ENCODE assay signal across 23 mouse cellular contexts in the genomic region with DNA sequence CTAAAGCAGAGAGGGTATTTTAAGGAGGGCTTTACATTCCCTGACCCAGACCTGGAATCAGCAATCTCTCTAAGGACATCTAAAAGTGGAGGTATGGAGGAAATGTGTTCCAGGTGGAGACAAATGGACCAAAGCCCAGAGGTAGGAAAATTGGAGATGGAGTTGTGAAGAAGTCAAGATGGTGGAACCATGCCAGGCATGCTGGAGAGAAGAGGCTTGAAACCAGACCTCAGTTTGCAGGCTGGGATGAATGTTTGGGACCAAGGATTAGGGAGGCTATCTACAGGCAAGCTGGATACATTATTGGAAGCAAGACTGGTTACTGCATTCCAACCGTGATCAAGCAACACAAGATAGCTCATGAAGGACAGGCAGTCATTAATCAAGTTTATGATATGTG.
A peak's percentile ranks its signal among the peaks of the same experiment; 100 is the strongest.
DNase-seq lines count a peak whose midpoint lies in the region; ATAC-seq and TF ChIP-seq lines count a peak whose summit lies in the region.
"Had no signal": no experiment of that assay in that cellular context is flagged by ENCODE, and none has a peak within 500 bp of the region (broad histone marks: within the 10 kb centered on the region; RNA-seq: fewer than 3 reads in every experiment).

No protein-coding gene starts in this region.

- TF ChIP-seq POLR2A in limb, embryonic 14.5 days (IDR thresholded peaks at IDR 0.05; ENCODE audit: borderline replicate concordance, extremely low read depth, insufficient read depth, insufficient read length) = no peak

- TF ChIP-seq CTCF in midbrain, postnatal 0 days (IDR thresholded peaks at IDR 0.05) = no peak

- H3K9me3 ChIP-seq in hindbrain, embryonic 10.5 days = no peaks in the 10 kb centered on the region
- no peaks in the 10 kb centered on the region for H3K9me3 ChIP-seq in hindbrain, embryonic 13.5 days
- no peaks in the 10 kb centered on the region for H3K9me3 ChIP-seq in midbrain, embryonic 10.5 days (replicated peaks)
- no peaks in the 10 kb centered on the region for H3K9me3 ChIP-seq in midbrain, postnatal 0 days (ENCODE audit: low read length)
- H3K9me3 ChIP-seq in limb, embryonic 14.5 days (ENCODE audit: control insufficient read depth, low read length) = no peaks in the 10 kb centered on the region
- H3K9me3 ChIP-seq in limb, embryonic 15.5 days = no peaks in the 10 kb centered on the region
- H3K9me3 ChIP-seq: embryonic facial prominence, embryonic 13.5 days; forebrain, embryonic 13.5 days; forebrain, embryonic 15.5 days had no signal

- 86% methylated on average over 1 of the region's 1 CpGs for WGBS in hindbrain, embryonic 10.5 days
- 91% methylated on average over 1 of the region's 1 CpGs for WGBS in hindbrain, embryonic 13.5 days
- WGBS in midbrain, embryonic 10.5 days = 92% methylated on average over 1 of the region's 1 CpGs
- 100% methylated on average over 1 of the region's 1 CpGs for WGBS in midbrain, postnatal 0 days
- WGBS in limb, embryonic 14.5 days = 52% methylated on average over 1 of the region's 1 CpGs
- WGBS in limb, embryonic 15.5 days = 60% methylated on average over 1 of the region's 1 CpGs

- no peak for DNase-seq in hindbrain, embryonic 10.5 days (ENCODE audit: low spot score)
- no peak for DNase-seq in midbrain, embryonic 10.5 days (ENCODE audit: low spot score)
- DNase-seq in midbrain, postnatal 0 days (ENCODE audit: low spot score) = no peak
- DNase-seq in limb, embryonic 14.5 days (ENCODE audit: low spot score) = peak; percentile 71
- no peak for DNase-seq in B cell, adult 2 months
- DNase-seq: adrenal gland, adult 8-10 months; adrenal gland, postnatal 14 days; adrenal gland, postnatal 36 days; cerebellum, adult 11-12 months; cerebellum, adult 2 months; cerebellum, adult 9-10 months; cerebellum, postnatal 10 days; cerebellum, postnatal 25 days; forebrain, postnatal 0 days had no signal

- peaks cover 42% of the 10 kb centered on the region for H3K4me1 ChIP-seq in hindbrain, embryonic 10.5 days (replicated peaks)
- 0 out of 2 replicates have a peak, but pooled peaks cover 4% of the 10 kb centered on the region for H3K4me1 ChIP-seq in hindbrain, embryonic 13.5 days (replicated peaks)
- H3K4me1 ChIP-seq in midbrain, embryonic 10.5 days = peaks cover 41% of the 10 kb centered on the region
- H3K4me1 ChIP-seq in midbrain, postnatal 0 days (ENCODE audit: insufficient read depth, low read length) = no peaks in the 10 kb centered on the region
- H3K4me1 ChIP-seq in limb, embryonic 14.5 days (ENCODE audit: control insufficient read depth, insufficient read depth, low read length) = peaks cover 4% of the 10 kb centered on the region; the same call in 1 of the 2 replicates
- peaks cover 7% of the 10 kb centered on the region for H3K4me1 ChIP-seq in limb, embryonic 15.5 days
- H3K4me1 ChIP-seq: embryonic facial prominence, embryonic 13.5 days had no signal

- no peaks in the 10 kb centered on the region for H3K36me3 ChIP-seq in hindbrain, embryonic 10.5 days
- no peaks in the 10 kb centered on the region for H3K36me3 ChIP-seq in hindbrain, embryonic 13.5 days
- H3K36me3 ChIP-seq in midbrain, embryonic 10.5 days = no peaks in the 10 kb centered on the region
- no peaks in the 10 kb centered on the region for H3K36me3 ChIP-seq in midbrain, postnatal 0 days (ENCODE audit: insufficient read depth, low read length)
- no peaks in the 10 kb centered on the region for H3K36me3 ChIP-seq in limb, embryonic 14.5 days (ENCODE audit: control insufficient read depth, insufficient read depth, low read length)
- H3K36me3 ChIP-seq in limb, embryonic 15.5 days = no peaks in the 10 kb centered on the region
- H3K36me3 ChIP-seq: embryonic facial prominence, embryonic 13.5 days; forebrain, embryonic 15.5 days; G1E had no signal

- no peak overlapping the region for H3K4me3 ChIP-seq in hindbrain, embryonic 10.5 days
- no peak overlapping the region for H3K4me3 ChIP-seq in hindbrain, embryonic 13.5 days
- no peak overlapping the region for H3K4me3 ChIP-seq in midbrain, embryonic 10.5 days
- no peak overlapping the region for H3K4me3 ChIP-seq in midbrain, postnatal 0 days (ENCODE audit: low read depth, low read length)
- no peak overlapping the region for H3K4me3 ChIP-seq in limb, embryonic 14.5 days (replicated peaks; ENCODE audit: low read length)
- no peak overlapping the region for H3K4me3 ChIP-seq in limb, embryonic 15.5 days
- H3K4me3 ChIP-seq: embryonic facial prominence, embryonic 13.5 days; forebrain, embryonic 13.5 days; forebrain, embryonic 15.5 days had no signal

- no peak for ATAC-seq in hindbrain, embryonic 13.5 days (ENCODE audit: low FRiP score)
- no peak for ATAC-seq in midbrain, postnatal 0 days (ENCODE audit: low FRiP score)
- peak; percentile 87; the same call in 1 of the 2 replicates for ATAC-seq in limb, embryonic 14.5 days (ENCODE audit: low FRiP score, low read depth)
- ATAC-seq in limb, embryonic 15.5 days (ENCODE audit: insufficient number of reproducible peaks, low FRiP score, low TSS enrichment, low read depth) = peak; percentile 44; the same call in 1 of the 2 replicates
- ATAC-seq: activated CD4-positive, CD25-positive, alpha-beta regulatory T cell, adult 4 months; CD4-positive, CD25-positive, alpha-beta regulatory T cell, adult 4 months; forebrain, embryonic 13.5 days; forebrain, embryonic 15.5 days; forebrain, postnatal 0 days; Patski had no signal

- no peaks in the 10 kb centered on the region for H3K27me3 ChIP-seq in hindbrain, embryonic 10.5 days (ENCODE audit: insufficient read depth, poor library complexity, severe bottlenecking)
- H3K27me3 ChIP-seq in hindbrain, embryonic 13.5 days = no peaks in the 10 kb centered on the region
- no peaks in the 10 kb centered on the region for H3K27me3 ChIP-seq in midbrain, embryonic 10.5 days (ENCODE audit: low read depth, poor library complexity, severe bottlenecking)
- no peaks in the 10 kb centered on the region for H3K27me3 ChIP-seq in midbrain, postnatal 0 days (ENCODE audit: insufficient read depth, low read length)
- no peaks in the 10 kb centered on the region for H3K27me3 ChIP-seq in limb, embryonic 14.5 days (ENCODE audit: control insufficient read depth, insufficient read depth, low read length)
- H3K27me3 ChIP-seq in limb, embryonic 15.5 days = no peaks in the 10 kb centered on the region
- H3K27me3 ChIP-seq: embryonic facial prominence, embryonic 13.5 days; forebrain, embryonic 13.5 days; forebrain, embryonic 15.5 days had no signal

- H3K9ac ChIP-seq in hindbrain, embryonic 13.5 days = no peak overlapping the region
- no peak overlapping the region for H3K9ac ChIP-seq in midbrain, postnatal 0 days (replicated peaks; ENCODE audit: low read length, poor library complexity, severe bottlenecking)
- no peak overlapping the region for H3K9ac ChIP-seq in limb, embryonic 14.5 days (ENCODE audit: low read depth, low read length, severe bottlenecking)
- no peak overlapping the region for H3K9ac ChIP-seq in limb, embryonic 15.5 days
- H3K9ac ChIP-seq: embryonic facial prominence, embryonic 13.5 days; forebrain, embryonic 13.5 days; forebrain, embryonic 15.5 days; forebrain, postnatal 0 days had no signal

- H3K4me2 ChIP-seq in hindbrain, embryonic 13.5 days = no peak overlapping the region
- no peak overlapping the region for H3K4me2 ChIP-seq in midbrain, postnatal 0 days (ENCODE audit: low read depth, low read length, poor library complexity, severe bottlenecking)
- no peak overlapping the region for H3K4me2 ChIP-seq in limb, embryonic 14.5 days (replicated peaks; ENCODE audit: low read depth, low read length, severe bottlenecking)
- no peak overlapping the region for H3K4me2 ChIP-seq in limb, embryonic 15.5 days
- H3K4me2 ChIP-seq: embryonic facial prominence, embryonic 13.5 days; forebrain, embryonic 13.5 days; forebrain, embryonic 15.5 days had no signal

- peak overlapping the region; percentile 67; the same call in 1 of the 2 replicates for H3K27ac ChIP-seq in hindbrain, embryonic 10.5 days
- H3K27ac ChIP-seq in hindbrain, embryonic 13.5 days = no peak overlapping the region
- peak overlapping the region; percentile 39; the same call in 1 of the 2 replicates for H3K27ac ChIP-seq in midbrain, embryonic 10.5 days (replicated peaks)
- no peak overlapping the region for H3K27ac ChIP-seq in midbrain, postnatal 0 days (ENCODE audit: low read depth, low read length)
- no peak overlapping the region for H3K27ac ChIP-seq in limb, embryonic 14.5 days (replicated peaks; ENCODE audit: low read depth, low read length)
- no peak overlapping the region for H3K27ac ChIP-seq in limb, embryonic 15.5 days
- H3K27ac ChIP-seq: embryonic facial prominence, embryonic 13.5 days; forebrain, embryonic 13.5 days; forebrain, embryonic 15.5 days had no signal

Comparison
In these comparisons a context has a peak if more than half of its experiments do, and no peak if none do; other contexts are left out.
1. H3K27ac ChIP-seq: peak in hindbrain, embryonic 10.5 days (single experiment) and midbrain, embryonic 10.5 days (single experiment); none in hindbrain, embryonic 13.5 days (single experiment), midbrain, postnatal 0 days (single experiment), limb, embryonic 14.5 days (single experiment) and limb, embryonic 15.5 days (single experiment).
2. ATAC-seq: peak in limb, embryonic 14.5 days (single experiment) and limb, embryonic 15.5 days (single experiment); none in hindbrain, embryonic 13.5 days (single experiment) and midbrain, postnatal 0 days (single experiment).